In the genomic region with DNA sequence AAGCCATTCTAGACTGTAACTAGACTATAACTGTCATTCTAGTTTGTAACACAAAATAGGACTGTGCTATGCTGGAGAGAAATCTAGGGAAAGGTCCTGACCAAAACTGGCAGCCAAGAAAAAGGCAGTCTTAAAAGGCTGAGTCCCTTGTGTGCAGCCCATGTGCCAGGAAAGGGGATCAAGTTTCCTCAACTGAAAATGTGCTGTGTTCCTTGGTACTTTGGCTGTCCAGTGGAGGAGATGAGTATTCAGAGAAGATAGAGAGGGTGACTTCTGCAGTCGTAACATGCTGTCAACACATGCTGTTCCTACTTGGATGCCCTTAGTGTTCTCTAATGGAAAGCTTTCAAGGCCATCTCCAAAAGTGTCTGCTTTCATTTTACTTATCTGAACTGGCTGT, we compare ENCODE assay signal across 15 mouse cellular contexts. TPM values are rescaled to one million over a fixed set of nuclear protein-coding genes. Genes with fewer than 3 reads are reported as not detected.
A peak's percentile ranks its signal among the peaks of the same experiment; 100 is the strongest.
DNase-seq lines count a peak whose midpoint lies in the region; ATAC-seq lines count a peak whose summit lies in the region.
"Had no signal": no experiment of that assay in that cellular context is flagged by ENCODE, and none has a peak within 500 bp of the region (broad histone marks: within the 10 kb centered on the region; RNA-seq: fewer than 3 reads in every experiment).

No protein-coding gene starts in this region.

- ATAC-seq in erythroblast, adult 5-6 weeks (replicated peaks; ENCODE audit: low FRiP score, poor library complexity, severe bottlenecking), result no peak
- ATAC-seq: CD4-positive, CD25-positive, alpha-beta regulatory T cell, adult 4 months; forebrain, embryonic 16.5 days; hindbrain, postnatal 0 days had no signal

- DNase-seq in adrenal gland, adult (ENCODE audit: inconsistent age in 2 of 2, low spot score in 1 of 2), result peak; percentile 24 to 63
- DNase-seq in adrenal gland, adult 18-20 months (ENCODE audit: low spot score in 2 of 2), result no peak
- DNase-seq in heart, adult 18-20 months, result peak; percentile 12
- DNase-seq in heart, postnatal 36 days, result no peak
- peak; percentile 6 for DNase-seq in ovary, adult 18-20 months (ENCODE audit: low spot score)
- no peak for DNase-seq in ovary, postnatal 10 days (ENCODE audit: low spot score)
- DNase-seq: adrenal gland, adult 8-10 months; B cell, adult 2 months; cerebellum, adult 2 months; cerebellum, postnatal 10 days; gastrocnemius, postnatal 14 days had no signal

- intact Hi-C loops in heart, postnatal 36 days (cut with DNase I), result no loop called here

RNA-seq across cellular contexts. Expression of a gene that starts 39.4 kb away (rescaled TPM):
- total RNA-seq in adrenal gland, adult 18-20 months (2021), result 1 to 10 TPM; 5.2 to 6.7 TPM
- total RNA-seq in heart, adult 18-20 months (2021), result 1 to 10 TPM; 3.8 to 4.2 TPM
- 1 to 10 TPM; 3.6 to 4.6 TPM for total RNA-seq in heart, postnatal 36 days (2021)
- total RNA-seq in erythroblast, adult 5-6 weeks (2015; ENCODE audit: low replicate concordance), result 4.8 and 11.1 TPM in 2 replicates
- total RNA-seq in erythroblast, adult 5-6 weeks (2017; ENCODE audit: low replicate concordance), result 14.5 and 16.0 TPM in 2 replicates

RNA-seq across cellular contexts. Expression of a gene that starts 39.9 kb away (rescaled TPM):
- 10 to 100 TPM; 12.1 to 14.1 TPM for total RNA-seq in adrenal gland, adult 18-20 months (2021)
- total RNA-seq in heart, adult 18-20 months (2021), result 1 to 10 TPM; 6.8 to 9.6 TPM
- total RNA-seq in heart, postnatal 36 days (2021), result 10 to 100 TPM in 1 of 2 experiments, 1 to 10 TPM in 1; 8.4 to 10.2 TPM
- total RNA-seq in erythroblast, adult 5-6 weeks (2015; ENCODE audit: low replicate concordance), result 8.4 and 17.5 TPM in 2 replicates
- total RNA-seq in erythroblast, adult 5-6 weeks (2017; ENCODE audit: low replicate concordance), result 31.2 and 46.2 TPM in 2 replicates

Comparison
In these comparisons a context has a peak if more than half of its experiments do, and no peak if none do; other contexts are left out.
1. DNase-seq: peak in adrenal gland, adult (2 of 2), heart, adult 18-20 months (2 of 2) and ovary, adult 18-20 months (single experiment); none in adrenal gland, adult 18-20 months (0 of 2), heart, postnatal 36 days (0 of 2) and ovary, postnatal 10 days (single experiment).